Mouse (Mus musculus) heart, adult 2 months (tissue): ENCODE data around the gene Cox7b2. TPM values are rescaled to one million over a fixed set of nuclear protein-coding genes. Genes with fewer than 3 reads are reported as not detected.
"Not testable (repeated sequence)": the region's sequence is repeated elsewhere in the genome, so short reads cannot be mapped to it uniquely, and the experiment has no call there.

Experiments
- DNase-seq, 2 experiments: peaks; one replicate each; pipeline ENCODE4 v3.0.0; 2021
- H3K27ac ChIP-seq: fragments of 200-600 bp; 2 replicates; pipeline ENCODE4 v1.8.1; 2022
- H3K27me3 ChIP-seq: fragments of 200-500 bp; 2 replicates; pipeline ENCODE4 v1.6.1; 2012; ENCODE audit warnings: mild to moderate bottlenecking, low read length, inconsistent platforms, mixed read lengths; ENCODE audit not compliant: control insufficient read depth, insufficient read depth
- H3K36me3 ChIP-seq: fragments of 200-500 bp; 2 replicates; pipeline ENCODE4 v1.6.1; 2012; ENCODE audit warnings: low read length, inconsistent platforms; ENCODE audit not compliant: control insufficient read depth, insufficient read depth
- H3K4me1 ChIP-seq: fragments of 200-500 bp; 2 replicates; pipeline ENCODE4 v1.6.1; 2011; ENCODE audit warnings: low read length; ENCODE audit not compliant: control insufficient read depth, insufficient read depth
- H3K4me3 ChIP-seq: fragments of 200-600 bp; 2 replicates; pipeline ENCODE4 v1.8.1; 2022
- H3K79me2 ChIP-seq: fragments of 200-500 bp; replicated peaks from 2 replicates; pipeline ENCODE4 v1.6.1; 2012; ENCODE audit warnings: mild to moderate bottlenecking, inconsistent platforms, low read length, moderate library complexity, mixed read lengths; ENCODE audit not compliant: control insufficient read depth, insufficient read depth
- H3K9ac ChIP-seq: fragments of 200-500 bp; 2 replicates; pipeline ENCODE4 v1.6.1; 2012; ENCODE audit warnings: low read depth, mild to moderate bottlenecking, control low read depth, inconsistent platforms, low read length, mixed read lengths
- CTCF ChIP-seq: fragments of 200-600 bp; IDR thresholded peaks from 2 replicates; pipeline ENCODE4 v1.8.1; 2022; ENCODE audit warnings: antibody characterized with exemption, mild to moderate bottlenecking, moderate library complexity
- EP300 ChIP-seq: fragments of 200-500 bp; IDR thresholded peaks from 2 replicates; pipeline ENCODE4 v1.6.1; 2011; ENCODE audit warnings: low read depth, low read length, control low read depth; ENCODE audit not compliant: insufficient read depth
- POLR2A ChIP-seq: fragments of 200-500 bp; IDR thresholded peaks from 2 replicates; pipeline ENCODE4 v1.6.1; 2011; ENCODE audit warnings: mild to moderate bottlenecking, low read depth, low read length, control low read depth; ENCODE audit not compliant: insufficient read depth
- WGBS: fragments of 180-500 bp; shearing (Covaris S2); methylation state at CpG from one replicate; pipeline ENCODE4 v1.1.7; 2018; 5-methylcytosine and 5-hydroxymethylcytosine counted together
- intact Hi-C: fragments of 180-260 bp; cut with DNase I; formaldehyde crosslinking; loops from one replicate; pipeline ENCODE4 v1.15.1; 2025
- long read RNA-seq: library from polyadenylated mRNA; stranded (forward); transcript quantifications from one replicate; pipeline ENCODE4 v2.0.0, GENCODE M21; 2021
- polyA plus RNA-seq: library from polyadenylated mRNA; depleted of rRNA; stranded (reverse); fragments of >200 nt; gene quantifications from 2 replicates; pipeline ENCODE4 v1.2.3, GENCODE M21; 2012; rRNA removed
- total RNA-seq, 2 experiments: library from RNA; stranded (reverse); gene quantifications; 2 replicates each; pipeline ENCODE4 v1.2.3; 2021

The Cox7b2 gene
- total RNA-seq (not detected), polyA plus RNA-seq (not detected in 2 replicates)
- long read RNA-seq = 0 reads

- DNase-seq = no peak
- WGBS = 89% methylated on average over 10 of the region's 10 CpGs
- H3K79me2 ChIP-seq = no peaks in the 10 kb centered on the region
- H3K36me3 ChIP-seq = no peaks in the 10 kb centered on the region
- no peak within 1 kb of the TSS for H3K4me3 ChIP-seq
- H3K27me3 ChIP-seq = no peaks in the 10 kb centered on the region
- no peak for TF ChIP-seq POLR2A
- TF ChIP-seq EP300 = no peak
- TF ChIP-seq CTCF = no peak
- H3K27ac ChIP-seq = no peak within 1 kb of the TSS
- H3K4me1 ChIP-seq = no peaks in the 10 kb centered on the region
- H3K9ac ChIP-seq = no peak within 1 kb of the TSS
- intact Hi-C loops = no loop called here
These were observed at the start of gene Cox7b2 for GRCm38 (mm10) chr5:71548079-71548478. TSS of gene Cox7b2 (minus strand) at chr5:71548205.

GRCm38 (mm10) chr5:71595321-71595720, 47.3 kb upstream of the Cox7b2 start:
- Histone ChIP-seq H3K9ac (no peak overlapping the region), H3K27ac (no peak overlapping the region), H3K27me3 (no peaks in the 10 kb centered on the region), H3K4me1 (no peaks in the 10 kb centered on the region), H3K36me3 (no peaks in the 10 kb centered on the region), H3K79me2 (no peaks in the 10 kb centered on the region), H3K4me3 (no peak overlapping the region)
- no peak for DNase-seq
- intact Hi-C loops = no loop called here
- 58% methylated on average over 2 of the region's 2 CpGs for WGBS
- no peak for TF ChIP-seq EP300
- no peak for TF ChIP-seq CTCF
- TF ChIP-seq POLR2A = no peak

GRCm38 (mm10) chr5:71593745-71594255, 45.8 kb upstream of the Cox7b2 start:
- Histone ChIP-seq H3K79me2 (no peaks in the 10 kb centered on the region), H3K4me1 (no peaks in the 10 kb centered on the region), H3K36me3 (no peaks in the 10 kb centered on the region), H3K4me3 (no peak overlapping the region), H3K27me3 (no peaks in the 10 kb centered on the region), H3K9ac (no peak overlapping the region), H3K27ac (no peak overlapping the region)
- TF ChIP-seq POLR2A (no peak), EP300 (no peak), CTCF (no peak)
- WGBS = 66% methylated on average over 2 of the region's 2 CpGs
- no peak for DNase-seq
- intact Hi-C loops = no loop called here

- Histone ChIP-seq H3K27me3 (no peaks in the 10 kb centered on the region), H3K36me3 (no peaks in the 10 kb centered on the region), H3K4me1 (no peaks in the 10 kb centered on the region), H3K4me3 (no peak overlapping the region), H3K79me2 (no peaks in the 10 kb centered on the region), H3K27ac (no peak overlapping the region), H3K9ac (no peak overlapping the region)
- no peak for DNase-seq
- no peak for TF ChIP-seq EP300
- TF ChIP-seq POLR2A = no peak
- TF ChIP-seq CTCF = no peak
- intact Hi-C loops = no loop called here
- WGBS = 71% methylated on average over 9 of the region's 9 CpGs
These were observed 23.7 kb upstream of the Cox7b2 start for GRCm38 (mm10) chr5:71571646-71572237.

GRCm38 (mm10) chr5:71545554-71545953, 2.5 kb downstream of the Cox7b2 start:
- Histone ChIP-seq H3K27ac (no peak overlapping the region), H3K9ac (no peak overlapping the region), H3K79me2 (no peaks in the 10 kb centered on the region), H3K36me3 (no peaks in the 10 kb centered on the region), H3K27me3 (no peaks in the 10 kb centered on the region), H3K4me3 (no peak overlapping the region), H3K4me1 (no peaks in the 10 kb centered on the region)
- no peak for TF ChIP-seq EP300
- TF ChIP-seq CTCF = peak; percentile 53
- intact Hi-C loops = no loop called here
- DNase-seq = no peak

- H3K4me1 ChIP-seq, H3K79me2 ChIP-seq, H3K27ac ChIP-seq, H3K4me3 ChIP-seq, H3K36me3 ChIP-seq, intact Hi-C loops, H3K9ac ChIP-seq, H3K27me3 ChIP-seq, DNase-seq: not testable (repeated sequence)
- WGBS = 57% methylated on average over 7 of the region's 15 CpGs
These were observed 22.5 kb downstream of the Cox7b2 start for GRCm38 (mm10) chr5:71525486-71525885.
